Mouse (Mus musculus) intestine, embryonic 14.5 days (tissue): ENCODE data around the gene Lhx2. TPM values are rescaled to one million over a fixed set of nuclear protein-coding genes. Genes with fewer than 3 reads are reported as not detected.

ENCODE experiments used
- ATAC-seq: fragments of 200-750 bp; cut with Nextera tagmentation; replicated peaks from 2 replicates; pipeline ENCODE4 v1.8.0; 2017; ENCODE audit warnings: low read depth, moderate number of reproducible peaks, moderate TSS enrichment, moderate library complexity; ENCODE audit not compliant: low FRiP score, low TSS enrichment
- DNase-seq: peaks from one replicate; pipeline ENCODE4 v3.0.0-alpha.2; 2018; ENCODE audit warnings: low spot score
- H3K27ac ChIP-seq: fragments of 300-500 bp; sonication (generic); 2 replicates; pipeline ENCODE4 v1.5.1; 2014; ENCODE audit warnings: low read depth, mild to moderate bottlenecking, control low read depth
- H3K27me3 ChIP-seq: fragments of 300-500 bp; sonication (generic); replicated peaks from 2 replicates; pipeline ENCODE4 v1.6.1; 2014; ENCODE audit warnings: low read length, control low read depth; ENCODE audit not compliant: control insufficient read depth, insufficient read depth
- H3K36me3 ChIP-seq: fragments of 300-500 bp; sonication (generic); 2 replicates; pipeline ENCODE4 v1.6.1; 2014; ENCODE audit warnings: low read length, control low read depth; ENCODE audit not compliant: control insufficient read depth, insufficient read depth
- H3K4me1 ChIP-seq: fragments of 300-500 bp; sonication (generic); replicated peaks from 2 replicates; pipeline ENCODE4 v1.6.1; 2014; ENCODE audit warnings: low read length, control low read depth, mixed read lengths; ENCODE audit not compliant: control insufficient read depth, insufficient read depth
- H3K4me2 ChIP-seq: fragments of 300-500 bp; sonication (generic); 2 replicates; pipeline ENCODE4 v1.6.1; 2014; ENCODE audit warnings: low read length
- H3K4me3 ChIP-seq: fragments of 300-500 bp; sonication (generic); 2 replicates; pipeline ENCODE4 v1.5.1; 2014; ENCODE audit warnings: low read depth, low read length, control low read depth, mixed read lengths
- H3K9ac ChIP-seq: fragments of 300-500 bp; sonication (generic); 2 replicates; pipeline ENCODE4 v1.6.1; 2014; ENCODE audit warnings: mild to moderate bottlenecking, low read length
- H3K9me3 ChIP-seq: fragments of 300-500 bp; sonication (generic); 2 replicates; pipeline ENCODE4 v1.6.1; 2016; ENCODE audit warnings: low read length, control low read depth; ENCODE audit not compliant: control insufficient read depth
- WGBS: fragments of 180-500 bp; shearing (Covaris S2); extraction: QIAGEN DNeasy Blood & Tissue Kit; methylation state at CpG from one replicate; pipeline ENCODE4 v1.1.7; 2014; 5-methylcytosine and 5-hydroxymethylcytosine counted together
- polyA plus RNA-seq: library from polyadenylated mRNA; unstranded; fragments of >200 nt; fragmentation: Nextera tagmentation; extraction: Ambion mirVana; gene quantifications from 2 replicates; pipeline ENCODE4 v1.2.1, GENCODE M21; 2014

Lhx2 gene
- polyA plus RNA-seq, 1 experiment from 2014 or later = not detected

DNA sequence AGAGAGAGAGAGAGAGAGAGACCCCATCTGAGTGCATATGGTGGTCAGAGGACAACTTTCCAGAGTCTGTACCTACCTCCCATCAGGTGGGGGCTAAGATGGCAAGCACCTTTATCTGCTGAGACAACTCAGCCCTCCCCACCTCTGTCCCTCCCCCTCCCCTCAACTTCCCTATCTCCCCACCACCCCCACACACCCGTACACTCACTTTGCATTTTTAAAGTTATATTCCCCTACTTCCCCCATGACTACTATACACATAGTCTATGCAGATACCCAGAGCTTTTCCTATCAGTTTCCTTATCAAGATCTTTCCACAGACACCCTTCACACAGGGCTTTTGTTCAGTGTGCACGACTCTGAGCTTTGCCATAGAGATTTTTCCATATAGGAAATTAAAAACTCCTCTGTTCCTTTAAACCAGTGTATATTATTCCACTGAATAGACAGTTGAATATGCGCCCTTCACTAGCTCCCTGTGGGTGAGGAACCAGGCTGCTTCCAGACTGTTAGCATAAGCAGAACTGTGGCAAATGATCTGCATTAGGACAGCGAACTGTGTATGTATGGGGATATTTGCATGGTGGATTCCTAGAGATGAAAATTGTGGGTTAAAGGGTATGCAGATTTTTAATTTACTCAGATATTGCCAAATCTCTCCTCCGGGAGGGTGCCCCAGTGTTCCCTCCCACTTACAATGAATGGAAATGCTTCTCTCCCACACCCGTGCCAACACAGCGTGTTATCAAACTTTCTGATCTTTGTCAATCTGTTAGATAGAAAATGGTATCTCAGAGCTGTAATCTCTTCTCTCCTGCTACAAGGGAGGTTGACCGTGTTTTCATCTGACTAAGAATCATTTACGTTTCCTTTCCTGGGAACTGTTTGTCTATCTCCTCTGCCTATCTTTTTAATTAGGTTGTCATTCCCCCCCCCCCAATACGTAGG lies 41.3 kb downstream of the Lhx2 start:
- Histone ChIP-seq H3K9me3 (no peaks in the 10 kb centered on the region), H3K27ac (no peak overlapping the region), H3K36me3 (no peaks in the 10 kb centered on the region), H3K4me3 (no peak overlapping the region), H3K4me2 (no peak overlapping the region), H3K9ac (no peak overlapping the region), H3K4me1 (no peaks in the 10 kb centered on the region; the same call in 1 of the 2 replicates), H3K27me3 (peaks cover 42% of the 10 kb centered on the region)
- ATAC-seq = no peak
- WGBS = 42% methylated on average over 10 of the region's 10 CpGs
- DNase-seq = no peak

GRCm38 (mm10) chr2:38387568-38388262 lies 48.6 kb downstream of the Lhx2 start:
- no peaks in the 10 kb centered on the region for H3K36me3 ChIP-seq
- 81% methylated on average over 10 of the region's 10 CpGs for WGBS
- no peak overlapping the region for H3K9ac ChIP-seq
- no peak overlapping the region for H3K4me3 ChIP-seq
- no peaks in the 10 kb centered on the region for H3K27me3 ChIP-seq
- DNase-seq = no peak
- H3K4me1 ChIP-seq = no peaks in the 10 kb centered on the region
- no peak for ATAC-seq
- no peak overlapping the region for H3K27ac ChIP-seq
- no peak overlapping the region for H3K4me2 ChIP-seq
- H3K9me3 ChIP-seq = no peaks in the 10 kb centered on the region

- Histone ChIP-seq H3K4me2 (no peak overlapping the region), H3K4me1 (no peaks in the 10 kb centered on the region), H3K4me3 (no peak overlapping the region), H3K27me3 (no peaks in the 10 kb centered on the region), H3K27ac (no peak overlapping the region), H3K9ac (no peak overlapping the region), H3K36me3 (no peaks in the 10 kb centered on the region), H3K9me3 (no peaks in the 10 kb centered on the region)
- WGBS = 64% methylated on average over 17 of the region's 17 CpGs
- ATAC-seq (no peak), DNase-seq (no peak)
These were observed 56.1 kb downstream of the Lhx2 start for GRCm38 (mm10) chr2:38394977-38395868.

- Histone ChIP-seq H3K36me3 (no peaks in the 10 kb centered on the region), H3K4me3 (no peak overlapping the region), H3K9me3 (no peaks in the 10 kb centered on the region), H3K27me3 (no peaks in the 10 kb centered on the region), H3K4me1 (no peaks in the 10 kb centered on the region), H3K27ac (no peak overlapping the region), H3K4me2 (no peak overlapping the region), H3K9ac (no peak overlapping the region)
- DNase-seq = no peak
- ATAC-seq = no peak
These were observed 56.8 kb downstream of the Lhx2 start for GRCm38 (mm10) chr2:38395869-38396236.

DNA sequence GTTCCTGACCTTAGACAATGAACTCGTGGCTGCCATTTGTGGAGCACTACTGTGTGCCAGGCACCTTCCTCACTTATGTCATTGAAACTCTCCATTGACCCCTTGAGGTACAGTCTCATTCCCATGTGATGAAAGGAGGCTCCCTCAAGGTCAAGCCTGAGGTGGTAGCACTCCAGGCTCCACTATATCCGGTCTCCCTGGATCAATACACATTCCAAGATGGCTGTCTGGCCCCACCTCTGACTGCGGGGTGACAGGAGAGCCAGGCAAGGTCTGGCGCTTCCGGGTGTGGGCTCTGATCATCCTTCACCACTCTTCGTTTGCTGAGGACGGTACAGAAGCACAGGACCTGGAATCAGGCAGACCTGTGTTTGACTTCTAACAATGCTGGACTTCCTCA lies 58.2 kb downstream of the Lhx2 start:
- ATAC-seq = no peak

DNA sequence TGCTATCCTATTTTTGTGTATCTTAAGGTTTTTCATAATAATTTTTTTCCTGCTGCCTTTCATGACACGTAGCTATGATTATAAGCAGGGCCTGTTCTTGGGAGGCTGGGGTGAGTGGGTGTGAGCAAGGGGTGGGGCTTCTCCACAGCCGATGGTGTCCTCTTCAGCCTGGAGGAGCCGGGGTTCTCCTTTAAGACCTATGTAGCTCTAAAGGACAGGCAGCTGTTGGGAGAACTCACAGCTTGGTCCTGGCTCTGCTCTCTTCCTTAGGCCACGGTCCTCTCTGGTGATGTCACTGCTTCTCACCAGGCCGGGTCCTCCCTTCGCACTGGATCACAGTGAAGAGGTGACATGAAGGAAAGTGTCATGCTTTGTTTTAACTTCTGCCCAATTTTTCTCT lies 58.8 kb downstream of the Lhx2 start:
- no peak for ATAC-seq
- Histone ChIP-seq H3K27me3 (no peaks in the 10 kb centered on the region), H3K4me2 (no peak overlapping the region), H3K4me3 (no peak overlapping the region), H3K9me3 (no peaks in the 10 kb centered on the region), H3K27ac (no peak overlapping the region), H3K9ac (no peak overlapping the region), H3K4me1 (no peaks in the 10 kb centered on the region), H3K36me3 (no peaks in the 10 kb centered on the region)
- DNase-seq = no peak
- 43% methylated on average over 6 of the region's 6 CpGs for WGBS

More for the DNA sequence above, 58.2 kb downstream of the Lhx2 start:
- Histone ChIP-seq H3K4me2 (no peak overlapping the region), H3K4me1 (no peaks in the 10 kb centered on the region), H3K9ac (no peak overlapping the region), H3K27me3 (no peaks in the 10 kb centered on the region), H3K27ac (no peak overlapping the region), H3K36me3 (no peaks in the 10 kb centered on the region), H3K9me3 (no peaks in the 10 kb centered on the region), H3K4me3 (no peak overlapping the region)
- DNase-seq = no peak
- 59% methylated on average over 7 of the region's 7 CpGs for WGBS

- Histone ChIP-seq H3K9me3 (no peaks in the 10 kb centered on the region), H3K4me1 (no peaks in the 10 kb centered on the region), H3K9ac (no peak overlapping the region), H3K27me3 (no peaks in the 10 kb centered on the region), H3K36me3 (no peaks in the 10 kb centered on the region), H3K4me3 (no peak overlapping the region), H3K4me2 (no peak overlapping the region), H3K27ac (no peak overlapping the region)
- no peak for DNase-seq
- 86% methylated on average over 1 of the region's 1 CpGs for WGBS
- ATAC-seq = no peak
These were observed 63.5 kb downstream of the Lhx2 start for GRCm38 (mm10) chr2:38402611-38403010.

DNA sequence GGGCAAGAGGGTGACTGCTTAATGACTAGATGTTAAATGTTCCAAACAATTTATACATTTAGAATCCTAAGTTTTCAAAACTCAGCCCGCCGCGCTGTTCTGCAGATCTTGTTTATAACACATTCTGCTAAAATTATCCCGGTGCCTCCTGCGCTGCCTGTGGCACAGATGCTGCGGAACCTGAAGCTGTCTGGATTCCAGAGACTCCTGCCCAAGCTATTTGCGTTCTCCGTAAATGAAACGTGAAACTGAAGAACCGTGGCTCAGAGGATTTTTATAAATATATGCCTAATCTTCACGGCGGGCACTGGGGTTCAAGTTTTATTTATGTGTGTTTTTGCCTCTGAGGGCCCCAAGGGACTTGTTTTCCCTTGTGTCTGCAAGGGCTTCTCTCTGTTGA lies 64.2 kb downstream of the Lhx2 start:
- DNase-seq (no peak), ATAC-seq (no peak)
- Histone ChIP-seq H3K36me3 (no peaks in the 10 kb centered on the region), H3K4me1 (no peaks in the 10 kb centered on the region), H3K27me3 (no peaks in the 10 kb centered on the region), H3K9me3 (no peaks in the 10 kb centered on the region), H3K4me2 (no peak overlapping the region), H3K9ac (no peak overlapping the region), H3K4me3 (no peak overlapping the region), H3K27ac (no peak overlapping the region)
- 34% methylated on average over 12 of the region's 12 CpGs for WGBS
